Mouse (Mus musculus) bone marrow macrophage, adult 2 months (primary cell): ENCODE results near the gene Mb21d2. TPM values are rescaled to one million over a fixed set of nuclear protein-coding genes. Genes with fewer than 3 reads are reported as not detected.

Experiments used
- H3K27ac ChIP-seq: 2 replicates; pipeline ENCODE4 v1.5.1; 2012; ENCODE audit warnings: low read depth, low read length; ENCODE audit not compliant: insufficient read depth
- H3K4me1 ChIP-seq: 2 replicates; pipeline ENCODE4 v1.6.1; 2012; ENCODE audit warnings: low read length; ENCODE audit not compliant: control insufficient read depth, insufficient read depth
- H3K4me3 ChIP-seq: 2 replicates; pipeline ENCODE4 v1.5.1; 2012; ENCODE audit warnings: mild to moderate bottlenecking, low read length, moderate library complexity; ENCODE audit not compliant: insufficient read depth
- CTCF ChIP-seq: IDR thresholded peaks from 2 replicates; pipeline ENCODE4 v1.5.1; 2012; ENCODE audit warnings: low read depth, mild to moderate bottlenecking, low read length, moderate library complexity
- POLR2A ChIP-seq: IDR thresholded peaks from 2 replicates; pipeline ENCODE4 v1.6.1; 2012; ENCODE audit warnings: mild to moderate bottlenecking, low read depth, low read length, borderline replicate concordance
- polyA plus RNA-seq: library from polyadenylated mRNA; stranded (reverse); fragments of >200 nt; gene quantifications from 2 replicates; pipeline ENCODE4 v1.2.4, GENCODE M21; 2012; ENCODE audit not compliant: missing spikeins, insufficient read depth, insufficient read length

Gene Mb21d2
- polyA plus RNA-seq, 1 experiment = 0.36 TPM

DNA sequence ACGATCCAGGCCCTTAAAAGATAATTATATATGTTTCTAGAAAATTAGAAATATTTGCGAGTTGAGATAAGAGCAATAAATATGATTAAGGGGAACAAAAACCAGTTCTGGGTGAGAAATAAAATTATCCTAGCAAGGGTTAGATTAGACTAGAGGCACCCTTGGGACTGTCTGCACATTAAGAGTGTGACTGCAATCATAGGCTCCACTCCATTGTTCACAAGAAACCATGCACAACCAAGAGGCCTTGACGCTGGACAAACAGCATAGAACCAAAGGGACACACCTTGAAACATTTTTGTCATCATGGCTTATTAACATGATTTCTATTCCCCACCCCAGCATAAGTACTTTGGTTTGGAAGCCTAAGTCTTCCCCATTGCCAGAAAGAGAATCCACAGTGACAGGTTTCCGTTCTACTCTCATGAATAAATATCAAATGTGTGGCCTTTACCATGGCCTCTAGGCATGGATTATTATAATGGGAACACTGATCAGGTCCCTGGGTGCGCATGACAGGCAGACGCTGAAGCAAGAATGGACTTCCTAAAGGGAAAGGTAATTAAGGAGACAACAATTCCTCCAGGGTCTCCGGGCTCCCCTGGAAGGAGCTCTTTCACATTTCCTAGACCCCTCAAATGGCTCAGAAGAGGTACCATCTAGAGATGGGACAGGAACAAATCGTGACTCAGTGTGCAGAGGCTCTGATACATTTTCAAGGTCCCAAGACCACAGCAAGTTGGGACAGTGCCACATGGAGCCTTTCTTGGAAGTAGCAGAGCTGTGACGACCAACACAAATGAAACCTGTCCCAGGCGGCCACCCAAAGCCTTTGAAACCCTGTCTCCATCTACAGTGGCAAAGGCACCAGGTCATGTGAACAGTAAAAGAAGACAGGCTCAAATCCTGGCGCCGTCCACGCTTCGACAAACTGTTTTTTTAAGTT is 26.6 kb downstream of the Mb21d2 start:
- no peaks in the 10 kb centered on the region for H3K4me1 ChIP-seq
- no peak overlapping the region for H3K4me3 ChIP-seq

GRCm38 (mm10) chr16:28899161-28899540 is 30.3 kb downstream of the Mb21d2 start:
- Histone ChIP-seq H3K4me1 (no peaks in the 10 kb centered on the region), H3K4me3 (no peak overlapping the region)
- TF ChIP-seq POLR2A = no peak
- no peak for TF ChIP-seq CTCF

More for the DNA sequence above, 26.6 kb downstream of the Mb21d2 start:
- no peak overlapping the region for H3K27ac ChIP-seq
- no peak for TF ChIP-seq POLR2A
- no peak for TF ChIP-seq CTCF

DNA sequence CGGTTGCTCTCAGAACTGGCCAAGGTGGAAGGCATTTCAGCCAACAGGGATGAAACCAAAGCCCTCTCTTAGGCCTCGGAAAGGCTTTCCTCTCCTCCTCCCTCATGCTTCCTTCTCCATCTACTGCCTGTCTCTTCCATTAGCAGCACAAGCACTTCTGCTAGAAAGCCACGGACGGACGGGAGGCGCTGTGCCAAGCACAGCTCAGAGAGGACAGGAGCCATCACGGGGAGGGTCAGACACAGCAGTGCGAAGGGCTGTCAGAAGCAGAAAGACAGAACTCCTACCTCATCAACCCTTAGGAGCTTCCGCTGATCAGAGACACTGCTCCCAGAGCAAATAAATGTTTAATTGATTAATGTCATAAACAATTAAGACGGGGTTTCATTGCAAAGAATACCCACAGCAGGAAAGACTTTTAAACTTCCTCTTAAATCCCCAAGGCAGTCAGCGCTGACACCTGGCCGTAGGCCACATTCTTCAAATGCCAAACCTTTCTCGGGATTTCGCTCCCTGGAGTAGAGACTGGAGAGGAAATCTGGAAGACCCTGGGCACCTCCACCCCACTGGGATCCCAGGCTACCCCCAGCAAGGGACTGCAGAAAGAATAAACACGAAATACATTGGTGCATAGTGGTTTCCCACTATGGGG is 30.8 kb downstream of the Mb21d2 start:
- no peak overlapping the region for H3K27ac ChIP-seq
- TF ChIP-seq POLR2A (no peak), CTCF (no peak)

More at GRCm38 (mm10) chr16:28899161-28899540, 30.3 kb downstream of the Mb21d2 start:
- H3K27ac ChIP-seq = no peak overlapping the region

GRCm38 (mm10) chr16:28896571-28896970 is 32.9 kb downstream of the Mb21d2 start:
- H3K4me3 ChIP-seq = no peak overlapping the region
- TF ChIP-seq POLR2A = no peak
- no peak for TF ChIP-seq CTCF
- H3K27ac ChIP-seq = no peak overlapping the region
- no peaks in the 10 kb centered on the region for H3K4me1 ChIP-seq

More for the DNA sequence above, 30.8 kb downstream of the Mb21d2 start:
- Histone ChIP-seq H3K4me1 (no peaks in the 10 kb centered on the region), H3K4me3 (no peak overlapping the region)

DNA sequence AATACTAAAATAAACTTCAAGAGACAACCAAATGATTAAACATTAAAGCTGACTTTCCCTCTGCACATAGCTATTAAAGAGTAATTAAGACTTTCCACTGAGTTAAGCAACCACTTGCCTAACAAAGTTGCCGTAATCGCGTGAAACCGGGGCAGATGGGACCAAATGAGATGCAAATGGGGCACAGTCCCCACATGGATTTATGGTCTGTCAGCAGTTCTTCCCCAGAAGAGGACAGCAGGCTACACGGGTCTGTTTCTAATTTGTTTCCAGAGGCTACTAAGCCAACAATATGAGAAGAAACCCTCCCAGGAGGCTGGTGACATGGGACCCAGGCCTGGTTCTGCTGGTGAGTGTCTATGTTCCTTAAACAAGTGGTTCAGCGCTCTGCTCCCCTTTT is 34.6 kb downstream of the Mb21d2 start:
- TF ChIP-seq POLR2A (no peak), CTCF (no peak)
- no peak overlapping the region for H3K27ac ChIP-seq
- H3K4me3 ChIP-seq = no peak overlapping the region
- no peaks in the 10 kb centered on the region for H3K4me1 ChIP-seq

DNA sequence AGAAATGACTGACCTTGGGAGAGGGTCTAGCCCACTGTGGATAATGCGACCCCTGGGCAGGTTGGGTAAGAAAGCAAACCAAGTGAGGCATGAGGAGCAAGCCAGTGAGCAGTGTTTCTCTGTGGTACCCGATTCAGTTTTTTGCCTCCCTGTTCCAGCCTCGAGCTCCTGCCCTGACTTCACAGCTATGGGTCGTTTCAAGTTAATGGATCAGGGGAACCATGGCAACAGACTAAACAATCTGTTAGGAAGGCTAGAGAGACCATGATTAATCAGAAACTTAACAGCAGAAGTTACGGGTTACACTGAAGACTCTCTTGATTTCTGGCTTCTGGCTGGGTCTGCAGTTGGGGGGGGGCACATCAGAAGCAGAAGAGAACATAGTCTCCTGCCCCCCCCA is 36.2 kb downstream of the Mb21d2 start:
- TF ChIP-seq CTCF (no peak), POLR2A (no peak)
- Histone ChIP-seq H3K27ac (no peak overlapping the region), H3K4me3 (no peak overlapping the region), H3K4me1 (no peaks in the 10 kb centered on the region)

DNA sequence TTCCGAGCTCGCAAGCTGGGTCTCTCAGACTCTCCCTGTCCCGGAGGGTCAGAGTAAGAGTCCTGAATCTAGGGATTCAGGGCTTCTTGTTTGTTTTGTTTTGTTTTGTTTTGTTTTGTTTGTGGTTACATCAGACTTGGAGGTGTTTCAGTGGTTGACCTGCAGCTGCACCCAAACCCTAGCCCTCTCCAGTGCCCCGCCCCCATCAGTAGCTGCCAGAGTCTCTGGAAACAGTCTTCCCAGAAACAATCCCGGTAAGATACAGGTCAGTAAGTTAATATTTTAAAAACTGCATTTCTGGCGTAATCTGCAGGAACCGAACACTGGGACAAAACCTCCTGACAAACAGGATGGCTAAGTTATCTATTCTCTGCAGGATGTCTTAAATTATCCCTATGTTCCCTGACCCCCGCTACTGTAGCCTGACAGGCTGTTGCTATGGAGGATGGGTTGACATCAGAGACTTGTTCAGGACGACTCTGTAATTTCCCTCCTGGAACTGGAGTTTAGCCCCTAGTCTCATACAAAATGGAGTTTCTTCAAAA is 43.2 kb downstream of the Mb21d2 start:
- TF ChIP-seq POLR2A (no peak), CTCF (no peak)
- Histone ChIP-seq H3K4me1 (peaks cover 2% of the 10 kb centered on the region; the same call in 1 of the 2 replicates), H3K4me3 (no peak overlapping the region), H3K27ac (no peak overlapping the region)

GRCm38 (mm10) chr16:28885474-28885873 is 44.0 kb downstream of the Mb21d2 start:
- no peak for TF ChIP-seq CTCF
- no peak for TF ChIP-seq POLR2A
- Histone ChIP-seq H3K27ac (no peak overlapping the region), H3K4me1 (peaks cover 2% of the 10 kb centered on the region; the same call in 1 of the 2 replicates), H3K4me3 (no peak overlapping the region)

- TF ChIP-seq CTCF (no peak), POLR2A (no peak)
- peaks cover 2% of the 10 kb centered on the region; the same call in 1 of the 2 replicates for H3K4me1 ChIP-seq
- no peak overlapping the region for H3K4me3 ChIP-seq
- no peak overlapping the region for H3K27ac ChIP-seq
These were observed 44.8 kb downstream of the Mb21d2 start for GRCm38 (mm10) chr16:28884661-28885060.

DNA sequence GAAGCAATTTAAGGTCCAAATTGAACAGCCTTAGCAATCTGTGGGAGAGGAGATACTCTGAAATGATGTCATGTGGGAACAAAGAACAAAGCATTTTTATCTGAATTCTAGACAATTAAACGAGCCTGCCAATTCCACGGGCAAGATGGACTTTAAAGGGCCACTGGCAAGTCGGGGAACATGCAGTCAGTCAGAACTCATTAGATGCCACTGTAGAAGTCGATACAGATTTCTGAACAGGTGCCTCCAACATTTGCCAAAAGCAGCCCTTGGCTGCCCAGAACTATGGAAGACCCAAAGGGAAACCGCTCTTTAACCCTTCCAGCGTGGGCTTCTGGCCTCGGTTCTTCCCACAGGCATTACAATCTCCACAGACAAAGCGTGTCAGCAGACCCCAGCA is 45.8 kb downstream of the Mb21d2 start:
- Histone ChIP-seq H3K4me1 (peaks cover 2% of the 10 kb centered on the region; the same call in 1 of the 2 replicates), H3K4me3 (no peak overlapping the region), H3K27ac (no peak overlapping the region)
- TF ChIP-seq CTCF = no peak
- TF ChIP-seq POLR2A = no peak
